Mouse (Mus musculus): ENCODE data around the gene Sumf1.
A peak's percentile ranks its signal among the peaks of the same experiment; 100 is the strongest.

Gene Sumf1

DNA sequence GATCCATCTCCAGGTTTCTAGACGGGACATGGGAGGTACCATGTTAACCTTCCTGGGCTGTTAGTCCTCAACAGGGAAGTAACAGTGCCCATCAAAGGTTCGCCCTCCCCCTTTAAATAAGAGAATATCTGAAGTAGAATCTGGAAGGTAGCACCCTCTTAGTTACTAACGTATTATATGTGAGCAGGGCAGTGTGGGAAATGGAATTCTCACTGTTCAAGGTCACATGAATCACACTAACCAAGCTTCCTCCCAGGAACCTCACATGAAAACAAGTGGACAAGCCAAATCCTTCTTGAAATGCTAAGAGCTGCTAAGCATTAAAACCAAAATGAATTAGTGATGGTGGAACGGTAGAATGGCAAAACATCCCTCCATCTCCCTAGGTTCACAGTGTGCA, 38.7 kb downstream of the Sumf1 start:
- DNase-seq (ENCODE audit: low spot score in 2 of 2): no peak

DNA sequence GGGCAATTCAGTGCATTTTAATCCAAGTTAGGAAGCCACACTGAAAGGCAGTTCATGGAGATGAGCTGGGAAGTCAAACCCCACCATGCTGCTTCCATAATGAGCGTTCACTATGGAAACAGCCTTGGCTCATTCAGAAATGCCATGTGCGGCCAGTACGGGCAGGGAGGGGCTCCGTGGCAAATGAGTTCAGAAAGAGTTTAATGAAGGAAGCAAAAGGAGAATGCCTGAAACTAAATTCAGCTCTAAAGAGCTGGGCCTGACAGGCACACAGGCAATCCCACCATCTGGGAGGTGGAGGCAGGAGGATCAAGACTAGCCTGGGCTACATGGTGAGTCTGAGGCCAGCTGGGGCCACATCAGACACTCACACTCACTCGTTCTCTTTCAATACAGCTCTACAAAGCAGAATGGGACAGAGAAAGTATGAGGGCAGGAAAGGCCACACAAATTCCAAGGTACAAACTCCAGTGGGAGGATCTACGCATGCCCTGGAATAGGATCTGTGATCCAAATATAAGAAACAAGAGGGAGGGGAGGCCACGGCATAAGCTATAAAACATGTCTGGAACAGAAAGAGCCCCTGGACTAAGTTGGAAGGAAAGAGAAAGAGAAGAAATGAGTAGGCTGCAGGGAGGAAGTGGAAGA, 39.3 kb downstream of the Sumf1 start:
- no peak for DNase-seq (ENCODE audit: low spot score in 2 of 2)

DNA sequence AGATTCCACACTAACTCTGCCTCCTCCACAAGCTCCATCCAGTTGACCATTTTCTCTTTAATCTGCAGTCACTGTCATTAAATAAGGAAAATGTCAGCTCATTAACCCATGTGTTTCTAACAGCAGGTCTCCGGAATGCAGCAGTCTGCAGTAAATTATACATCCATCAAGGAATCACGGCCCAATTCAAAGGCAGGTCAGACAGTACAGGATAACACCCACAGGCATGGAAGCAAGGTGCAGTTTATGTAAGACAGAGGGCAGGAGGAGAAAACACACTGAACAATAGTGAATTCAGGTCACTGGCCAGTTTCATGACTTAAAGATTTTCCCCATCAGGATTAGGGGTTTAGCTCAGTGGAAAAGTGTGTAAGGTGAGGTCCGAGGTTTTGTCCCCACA, 40.1 kb downstream of the Sumf1 start:
- DNase-seq (ENCODE audit: low spot score in 2 of 2): no peak

DNA sequence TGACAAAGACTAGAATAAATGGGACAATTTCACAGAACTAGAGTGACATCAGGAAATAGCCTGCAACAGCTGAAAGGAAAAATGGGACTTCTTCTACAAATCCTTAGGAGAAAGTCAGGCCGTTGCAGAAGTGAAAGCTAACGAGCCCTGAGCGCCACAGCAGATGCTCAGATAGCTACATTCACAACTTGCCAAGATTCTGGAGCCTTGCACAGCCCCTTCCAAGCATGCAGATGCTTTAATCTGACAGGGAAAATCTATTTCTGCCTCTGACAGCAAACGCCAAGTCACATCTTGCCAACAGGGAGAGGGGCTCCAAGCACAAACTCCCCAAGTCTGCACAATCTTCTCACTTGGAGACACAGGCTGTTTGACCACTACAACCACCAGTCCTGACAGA, 42.6 kb downstream of the Sumf1 start:
- DNase-seq (ENCODE audit: low spot score in 2 of 2): no peak

DNA sequence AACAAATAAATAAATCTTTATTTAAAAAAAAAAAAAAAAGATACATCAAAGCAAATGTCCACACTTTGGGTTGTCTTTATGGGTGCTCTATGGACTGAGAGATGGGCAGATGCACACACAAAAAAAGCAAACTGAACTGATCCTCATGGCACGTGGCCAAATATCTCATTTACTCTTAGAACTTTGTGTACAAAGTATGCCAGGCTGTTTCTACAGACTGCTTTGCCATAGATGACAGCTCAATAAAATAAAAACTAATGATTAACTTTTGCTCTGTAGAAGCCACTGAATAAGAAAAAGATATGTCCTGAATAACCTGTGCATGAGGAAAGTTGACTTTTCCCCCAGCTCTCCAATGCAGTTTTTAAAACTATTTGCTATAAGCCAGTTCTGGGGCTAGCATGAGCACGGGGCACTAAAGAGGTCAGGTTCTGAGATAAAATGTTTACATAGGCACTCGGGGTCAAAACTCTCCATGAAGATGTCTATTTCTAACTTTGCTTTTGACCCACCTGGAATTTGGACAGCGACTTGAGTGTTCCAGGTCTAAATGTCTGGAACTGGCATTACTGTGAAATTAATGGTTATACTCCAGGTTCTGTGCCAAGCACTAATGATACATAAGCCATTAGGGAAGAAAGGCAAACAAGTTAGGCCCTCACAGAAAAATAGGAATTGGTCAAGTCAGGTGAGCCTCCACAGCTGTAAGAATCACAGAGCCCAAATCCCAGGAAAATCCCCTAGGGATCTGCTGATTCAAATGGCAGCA, 44.5 kb downstream of the Sumf1 start:
- DNase-seq (ENCODE audit: low spot score in 2 of 2): no peak

DNA sequence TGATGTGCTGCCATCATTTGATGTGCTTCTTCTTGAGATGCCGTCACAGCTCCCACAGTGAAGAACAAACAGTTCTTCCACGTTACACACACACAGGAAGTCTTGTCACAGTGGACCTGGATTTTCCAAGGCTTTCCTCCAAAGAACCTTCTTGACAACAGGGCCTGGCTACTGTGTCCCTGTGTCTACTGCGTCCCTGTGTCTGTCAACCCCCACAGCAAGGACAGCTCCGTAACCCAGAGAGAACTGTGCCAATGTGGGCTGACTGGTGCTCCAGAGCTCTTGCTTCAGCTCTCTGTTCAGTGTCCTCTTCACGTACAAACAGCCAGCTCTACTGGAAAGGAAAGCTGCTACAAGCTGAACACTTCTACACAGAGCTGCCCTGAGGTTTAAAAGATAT, 48.4 kb downstream of the Sumf1 start:
- no peak for DNase-seq (ENCODE audit: low spot score in 2 of 2)

DNA sequence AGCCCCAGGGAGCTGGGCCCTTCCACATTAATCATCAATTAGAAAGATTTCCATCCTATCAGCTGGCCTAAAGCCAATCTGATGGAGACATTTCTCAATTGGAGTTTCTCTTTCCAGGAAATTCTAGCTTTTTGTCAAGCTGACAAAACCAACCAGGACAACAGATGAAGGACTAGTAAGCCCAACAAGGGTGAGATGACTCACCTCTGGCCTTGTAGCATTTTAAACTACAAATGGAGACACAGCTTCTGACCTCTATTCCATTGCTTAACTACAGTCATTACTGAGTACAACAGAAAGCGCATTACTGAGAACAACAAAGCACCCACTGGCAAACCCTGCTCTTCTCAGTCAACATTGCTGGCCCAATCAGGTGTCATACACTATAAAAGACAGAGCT, 49.1 kb downstream of the Sumf1 start:
- DNase-seq (ENCODE audit: low spot score in 2 of 2): no peak

DNA sequence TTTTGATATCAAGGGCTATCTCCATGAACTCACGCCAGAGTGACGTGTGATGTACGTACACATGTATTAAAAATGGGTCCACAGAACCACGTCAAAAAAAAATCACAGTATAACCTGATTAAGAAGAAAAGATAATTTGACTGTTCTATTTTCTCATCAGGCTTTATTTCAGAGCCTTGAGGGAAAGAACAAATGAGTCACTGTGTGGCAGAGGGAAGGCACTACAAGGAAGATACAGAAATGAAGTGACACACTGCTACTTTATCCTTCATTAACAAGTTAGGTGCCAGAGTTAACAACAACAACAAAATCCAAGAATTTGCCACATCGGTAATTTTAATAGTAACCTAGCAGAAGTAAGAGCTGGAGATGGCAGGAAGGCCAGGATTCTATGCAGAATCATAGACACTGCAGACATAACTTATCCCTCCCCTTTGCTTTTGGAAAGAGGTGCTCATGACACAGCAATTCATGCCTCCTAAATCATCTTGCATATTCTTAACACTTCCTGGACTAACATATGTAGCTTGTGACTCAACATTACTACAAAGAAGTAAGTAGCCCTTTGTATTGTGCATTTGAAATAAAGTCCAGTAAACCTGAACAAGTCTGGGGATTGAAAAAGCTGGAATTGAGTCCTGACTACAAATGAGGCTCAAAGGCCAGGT, 53.0 kb downstream of the Sumf1 start:
- DNase-seq (ENCODE audit: low spot score in 2 of 2): no peak

DNA sequence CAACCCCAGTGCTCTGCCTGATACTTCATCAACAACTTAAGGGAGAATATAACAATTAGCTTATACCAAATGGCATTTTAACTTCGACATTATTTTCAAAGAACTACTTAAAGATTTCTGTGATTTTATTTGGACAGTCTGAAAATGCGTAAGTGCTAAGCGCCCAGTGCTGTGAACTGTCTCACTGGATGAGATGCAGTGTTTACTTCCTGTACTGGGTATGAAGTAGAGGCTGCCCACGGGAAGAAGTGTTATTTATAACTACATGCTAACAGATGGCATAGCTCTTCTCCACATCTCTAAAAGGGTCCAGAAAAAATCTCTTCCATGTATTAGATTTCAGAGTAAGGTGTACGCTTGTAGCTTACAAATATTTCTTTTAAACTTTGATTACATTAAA, 54.7 kb downstream of the Sumf1 start:
- DNase-seq (ENCODE audit: low spot score in 2 of 2): no peak

DNA sequence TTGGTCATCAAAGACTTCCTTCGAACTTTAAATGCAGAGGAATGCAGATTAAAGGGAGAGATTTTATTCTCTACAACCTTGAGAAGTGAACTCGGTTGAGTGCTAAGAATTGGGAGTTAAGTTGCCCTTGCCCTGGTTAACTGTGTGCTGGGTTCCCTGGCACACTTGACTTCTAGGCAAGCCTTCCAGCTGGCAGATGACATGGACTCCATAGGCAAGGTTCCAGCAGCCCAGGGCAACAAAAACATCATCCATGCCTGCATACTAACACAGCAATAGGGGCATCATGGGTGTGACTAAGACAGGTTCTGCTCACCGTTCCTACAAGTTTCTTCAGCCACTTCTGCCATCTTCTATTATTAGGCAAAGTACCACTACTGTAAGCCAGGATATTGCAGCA, 58.8 kb downstream of the Sumf1 start:
- no peak for DNase-seq (ENCODE audit: low spot score in 2 of 2)

DNA sequence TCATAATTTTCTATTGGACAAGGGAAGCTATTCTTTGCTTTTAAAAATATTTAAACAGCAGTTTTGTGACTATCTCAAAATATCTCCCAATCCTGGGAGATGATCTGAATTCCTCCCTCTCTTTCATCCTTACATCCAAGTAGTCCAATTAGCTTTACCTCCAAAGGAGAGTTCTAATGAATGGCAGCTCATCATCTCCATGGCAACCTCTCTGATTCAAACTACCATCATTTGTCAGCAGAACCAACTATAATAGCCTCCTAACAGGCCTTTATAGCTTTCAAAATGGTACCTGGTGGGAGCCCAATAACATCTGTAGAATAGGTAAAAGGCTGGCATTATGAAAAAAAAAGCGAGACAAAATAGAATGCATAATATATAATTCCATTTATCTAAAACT, 59.9 kb downstream of the Sumf1 start:
- no peak for DNase-seq (ENCODE audit: low spot score in 2 of 2)

DNA sequence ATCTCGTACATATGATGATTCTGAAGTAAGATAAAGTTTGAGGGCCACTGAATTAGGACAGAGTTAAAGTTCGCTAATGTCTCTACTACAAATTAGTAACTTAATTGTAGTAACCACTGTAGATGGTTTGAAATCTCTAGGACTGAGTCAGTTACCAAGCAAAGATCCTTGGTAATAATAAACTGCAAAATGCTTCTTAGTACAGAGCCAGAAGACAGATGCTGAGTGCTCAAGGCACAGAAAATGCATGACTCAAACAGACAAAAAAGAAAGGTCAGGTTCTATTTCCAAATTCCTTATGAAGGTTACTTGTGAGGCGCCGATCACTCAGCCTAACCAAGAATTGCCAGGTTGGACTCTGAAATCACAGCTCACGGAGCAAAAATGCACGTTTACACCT, 67.5 kb downstream of the Sumf1 start:
- DNase-seq (ENCODE audit: low spot score in 2 of 2): no peak

DNA sequence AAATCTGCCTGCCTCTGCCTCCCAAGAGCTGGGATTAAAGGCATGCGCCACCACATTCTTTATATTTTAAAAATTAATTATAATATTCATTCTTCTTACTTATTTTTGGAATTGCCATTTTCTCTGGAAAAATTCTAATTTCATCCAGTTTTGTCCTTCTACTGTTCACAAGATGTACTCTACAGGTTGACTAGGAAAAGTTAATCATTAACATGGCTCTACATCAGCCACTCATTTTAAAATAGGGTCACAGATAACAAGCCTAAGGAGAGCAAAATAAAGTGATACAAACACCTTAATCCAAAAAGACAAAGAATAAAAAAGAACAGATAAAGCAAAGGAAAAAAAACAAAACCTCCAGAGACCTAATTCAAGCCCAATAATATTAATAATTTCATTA, 70.4 kb downstream of the Sumf1 start:
- DNase-seq (ENCODE audit: low spot score in 2 of 2): no peak

DNA sequence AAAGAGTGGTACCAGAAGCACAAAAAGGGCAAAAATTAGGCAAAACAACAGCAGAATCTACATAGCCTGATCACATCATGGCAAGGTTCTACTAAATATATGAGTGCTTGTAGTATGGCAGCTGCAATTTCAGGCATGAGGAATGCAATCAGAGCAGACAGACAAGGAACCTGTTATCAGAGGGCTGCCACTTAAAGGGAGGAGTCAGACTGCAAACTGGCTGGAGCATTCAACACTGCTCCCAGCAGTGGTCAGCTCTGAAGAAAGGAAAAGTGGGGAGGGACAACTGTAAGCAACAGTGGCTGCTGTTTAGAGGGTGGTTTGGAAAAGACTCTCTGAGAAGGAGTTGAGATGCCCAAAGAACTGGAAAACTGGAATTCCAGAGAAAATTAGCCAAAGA, 73.7 kb downstream of the Sumf1 start:
- DNase-seq (ENCODE audit: low spot score in 2 of 2): no peak

DNA sequence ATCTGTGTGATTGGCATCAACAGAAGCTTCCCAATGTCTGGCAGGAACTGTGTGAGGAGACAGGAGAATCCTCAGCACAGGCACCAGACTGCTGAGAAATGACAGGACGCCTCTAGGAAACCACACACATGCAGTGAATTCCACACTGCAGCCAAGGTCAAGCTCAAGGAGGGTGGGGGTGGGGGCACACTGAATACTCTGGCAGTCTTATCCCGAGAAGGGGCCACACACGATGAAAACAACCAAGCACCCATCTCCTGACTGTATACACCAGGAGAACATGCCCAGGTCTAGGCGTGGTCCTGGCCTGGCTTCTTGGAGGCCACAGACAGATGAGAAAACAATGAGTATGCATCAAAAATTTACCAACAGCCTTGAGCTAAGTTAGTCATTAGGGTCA, 75.0 kb downstream of the Sumf1 start:
- no peak for DNase-seq (ENCODE audit: low spot score in 2 of 2)

DNA sequence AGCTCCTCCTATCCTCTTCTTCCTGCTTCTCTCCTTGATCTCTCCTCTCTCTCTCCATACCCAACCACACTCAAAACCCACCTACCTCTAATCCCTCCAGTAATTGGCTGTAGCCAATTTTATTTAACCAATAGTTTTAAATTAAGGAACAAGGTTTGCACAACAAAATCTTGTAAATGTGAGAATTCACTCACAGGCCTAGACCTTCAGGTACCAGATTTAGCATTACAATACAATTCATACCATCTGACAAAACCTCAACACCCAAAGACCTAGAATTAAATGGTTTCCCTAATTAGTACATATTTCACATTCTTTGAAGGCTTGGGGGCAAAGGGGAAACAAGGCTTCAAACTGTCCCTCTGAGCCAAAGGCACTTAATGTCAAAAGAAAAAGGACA, 78.0 kb downstream of the Sumf1 start:
- no peak for DNase-seq (ENCODE audit: low spot score in 2 of 2)

DNA sequence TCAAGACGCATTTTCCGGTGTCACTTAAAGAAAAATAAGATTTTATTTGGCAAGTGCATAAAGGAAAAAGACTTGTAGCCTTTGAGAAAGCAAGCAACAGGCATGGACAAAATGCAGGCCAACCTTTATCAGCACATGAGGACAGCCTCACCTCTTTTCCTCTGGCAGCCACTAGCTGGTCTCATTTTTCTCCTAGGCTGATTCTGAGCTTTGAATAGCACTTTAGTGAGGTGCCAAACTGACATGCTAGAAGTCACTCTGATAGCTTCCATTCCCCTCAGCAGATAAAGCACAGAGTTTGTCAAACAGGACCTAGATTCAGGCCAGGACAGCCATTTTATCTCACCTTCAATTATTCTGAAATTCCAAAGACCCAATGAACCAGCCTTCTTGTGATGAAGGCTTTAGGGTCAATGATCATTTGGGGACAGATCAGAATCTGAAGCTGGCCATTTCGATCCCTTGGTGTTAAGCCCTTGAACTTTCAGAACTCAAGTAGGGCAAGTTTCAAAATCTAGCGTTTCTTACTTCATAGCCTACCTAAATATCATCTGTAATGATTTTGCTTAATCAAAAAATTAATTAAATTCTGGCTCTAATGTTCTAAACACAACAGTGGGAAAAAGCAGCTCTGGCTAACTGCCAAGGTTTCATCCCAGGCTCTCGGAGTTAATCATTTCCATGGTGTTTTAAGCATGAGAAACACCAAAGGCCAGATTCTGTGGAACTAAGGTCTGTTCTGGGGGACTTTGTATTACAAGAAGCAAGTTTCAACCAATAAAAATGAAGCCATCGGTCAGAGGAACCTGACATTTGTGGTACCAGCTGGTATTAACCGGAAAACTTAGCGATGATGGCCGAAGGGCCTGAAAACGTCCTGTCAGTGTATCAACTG, 83.2 kb downstream of the Sumf1 start:
- DNase-seq (ENCODE audit: low spot score in 2 of 2): no peak

DNA sequence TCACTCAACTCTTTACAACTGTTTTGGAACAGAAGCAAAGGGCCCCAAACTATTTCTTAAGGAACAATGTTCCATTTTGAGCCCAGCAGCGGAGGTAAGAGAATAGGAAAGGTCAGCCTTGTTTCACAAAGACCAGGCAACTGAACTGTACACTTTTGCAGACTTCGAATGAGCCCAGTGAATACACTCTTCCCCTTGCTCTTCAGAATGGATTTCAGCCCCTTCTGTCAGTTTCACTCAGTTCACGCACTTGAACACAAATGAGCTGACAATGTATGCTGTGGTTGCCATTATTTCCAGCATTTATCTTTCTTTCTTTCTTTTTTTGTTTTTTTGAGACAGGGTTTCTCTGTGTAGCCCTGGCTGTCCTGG, 86.5 kb downstream of the Sumf1 start:
- DNase-seq (ENCODE audit: low spot score in 2 of 2): no peak

DNA sequence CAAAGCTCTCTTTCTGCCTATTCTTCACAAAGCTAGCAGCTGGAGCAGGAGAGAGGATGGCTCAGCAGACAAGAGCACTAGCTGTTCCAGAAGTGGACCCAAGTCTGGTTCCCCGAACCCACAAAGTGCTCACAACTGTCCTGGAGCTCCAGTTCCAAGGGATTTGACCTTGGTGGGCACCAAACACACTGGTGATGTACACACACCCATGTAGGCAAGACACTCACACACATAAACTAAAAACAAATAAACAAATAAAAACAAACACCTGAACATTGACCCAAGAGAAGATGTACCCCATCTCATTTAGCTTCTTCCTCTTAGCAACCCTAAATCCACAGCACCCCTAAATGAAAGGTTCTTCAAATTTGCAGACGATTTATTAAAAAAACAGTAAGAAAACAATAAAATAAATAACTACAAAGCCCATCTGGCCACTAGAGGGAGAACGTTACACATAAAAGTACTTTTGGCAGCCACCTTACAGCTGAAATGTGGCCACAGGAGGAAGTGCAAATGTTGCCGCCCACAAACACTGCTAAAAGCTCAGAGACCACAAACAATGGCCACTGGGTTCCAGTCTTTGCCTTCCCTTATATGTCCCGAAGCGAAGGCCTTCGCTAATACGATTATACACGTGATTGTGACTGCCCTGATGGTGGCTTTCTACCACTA, 87.1 kb downstream of the Sumf1 start:
- peak; percentile 20 to 21 for DNase-seq (ENCODE audit: low spot score in 2 of 2)

DNA sequence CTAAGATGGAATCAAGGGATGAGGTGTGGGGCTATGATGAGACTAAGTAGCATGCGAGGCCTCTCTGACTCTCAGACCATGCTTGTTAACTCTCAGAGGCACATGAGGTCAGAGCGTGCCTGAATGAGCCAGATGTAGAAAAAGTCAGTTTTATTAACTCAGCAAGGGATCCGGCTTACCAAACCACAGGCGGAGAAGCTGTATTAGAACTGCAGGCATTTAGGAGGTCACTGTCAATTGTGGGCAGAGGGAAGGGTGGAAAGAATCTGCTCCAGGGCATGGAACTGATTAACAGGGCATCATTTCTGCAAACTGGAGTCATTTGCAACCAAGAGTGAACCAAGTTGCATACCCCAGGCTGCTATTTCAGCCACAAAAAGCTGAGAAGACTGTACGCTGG, 89.9 kb downstream of the Sumf1 start:
- no peak for DNase-seq (ENCODE audit: low spot score in 2 of 2)

DNA sequence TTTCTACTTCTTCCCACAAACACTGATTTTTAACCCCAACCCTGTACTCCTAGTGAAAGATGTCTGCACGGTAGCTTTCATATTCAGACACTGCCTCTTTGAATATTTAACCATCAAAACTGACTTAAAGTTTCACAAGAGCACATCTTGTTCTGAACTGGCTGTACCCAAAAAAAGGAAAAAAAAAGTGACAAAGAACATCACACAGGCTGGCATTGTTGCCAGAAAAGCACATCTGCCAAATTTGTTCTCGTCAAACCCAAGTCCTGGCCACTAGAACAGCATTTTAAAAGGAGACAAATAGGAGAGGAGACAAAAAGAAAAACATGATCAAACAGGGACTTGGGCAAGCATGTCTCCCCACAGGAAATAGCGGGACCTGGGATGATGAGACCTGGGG, 91.9 kb downstream of the Sumf1 start:
- DNase-seq (ENCODE audit: low spot score in 2 of 2): no peak

DNA sequence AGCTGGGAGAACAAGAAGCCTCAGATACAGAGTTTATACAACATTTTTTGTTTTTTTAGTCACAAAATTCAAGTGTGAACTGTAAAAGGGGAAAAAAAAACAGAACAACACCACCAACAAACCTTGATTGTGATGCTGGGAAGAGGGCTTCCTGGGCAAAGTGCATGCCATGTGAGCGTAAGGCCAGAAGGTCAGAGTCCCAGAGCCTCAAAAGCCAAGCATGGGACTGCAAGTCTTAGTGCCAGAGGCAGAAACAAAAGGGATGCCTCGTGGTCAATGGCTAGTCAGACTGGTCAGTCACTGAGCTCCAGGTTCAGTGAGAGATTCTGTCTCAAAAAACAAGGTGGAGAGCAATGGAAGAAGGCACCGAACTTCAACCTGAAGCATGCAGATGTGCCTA, 92.7 kb downstream of the Sumf1 start:
- DNase-seq (ENCODE audit: low spot score in 2 of 2): no peak
